Mouse (Mus musculus): ENCODE data around the gene Ctsq.

- no peak for TF ChIP-seq GATA1 (IDR thresholded peaks at IDR 0.05; ENCODE audit: borderline replicate concordance, low read length)
- no peak for TF ChIP-seq FLI1 (IDR thresholded peaks at IDR 0.05; ENCODE audit: low read length)
Observed at GRCm38 (mm10) chr13:61010171-61010570, 30.3 kb downstream of the Ctsq start.
